Mouse (Mus musculus) liver, adult 2 months (tissue): ENCODE measurements at regions not wholly inside any gene's neighbourhood (a gene's known extent, or its start where the extent isn't known, plus 50 kb on each side); places are given as distances from the start of the nearest gene placed in this dataset.

Experiments used
- CTCF ChIP-seq: fragments of 200-500 bp; IDR thresholded peaks from 2 replicates; pipeline ENCODE4 v1.5.1; 2011; ENCODE audit warnings: low read depth, low read length, control low read depth
- POLR2A ChIP-seq: fragments of 200-500 bp; IDR thresholded peaks from 2 replicates; pipeline ENCODE4 v1.6.1; 2011; ENCODE audit warnings: low read length, control low read depth; ENCODE audit not compliant: insufficient read depth; ENCODE audit errors: extremely low read depth

GRCm38 (mm10) chr9:94116961-94117360 lies 420.9 kb downstream of the 1190002N15Rik start:
- TF ChIP-seq CTCF (no peak), POLR2A (no peak)
